Mouse (Mus musculus) stomach, embryonic 14.5 days (tissue): Measurements from ENCODE around the gene Ltbp1. TPM values are rescaled to one million over a fixed set of nuclear protein-coding genes. Genes with fewer than 3 reads are reported as not detected.

ENCODE experiments used
- ATAC-seq: fragments of 200-750 bp; cut with Nextera tagmentation; 2 replicates; pipeline ENCODE4 v1.8.0; 2017; ENCODE audit warnings: low read depth, moderate TSS enrichment; ENCODE audit not compliant: insufficient number of reproducible peaks, insufficient read depth, low FRiP score
- H3K27ac ChIP-seq: fragments of 300-500 bp; sonication (generic); 2 replicates; pipeline ENCODE4 v1.5.1; 2014; ENCODE audit warnings: mild to moderate bottlenecking, low read length, moderate library complexity, mixed read lengths
- H3K27me3 ChIP-seq: fragments of 300-500 bp; sonication (generic); 2 replicates; pipeline ENCODE4 v1.6.1; 2014; ENCODE audit warnings: low read length, control low read depth, mixed read lengths; ENCODE audit not compliant: control insufficient read depth, insufficient read depth
- H3K36me3 ChIP-seq: fragments of 300-500 bp; sonication (generic); 2 replicates; pipeline ENCODE4 v1.6.1; 2014; ENCODE audit warnings: mild to moderate bottlenecking, control low read depth, low read length, moderate library complexity, mixed read lengths; ENCODE audit not compliant: control insufficient read depth, insufficient read depth
- H3K4me1 ChIP-seq: fragments of 300-500 bp; sonication (generic); 2 replicates; pipeline ENCODE4 v1.6.1; 2014; ENCODE audit warnings: low read length, control low read depth, mixed read lengths; ENCODE audit not compliant: control insufficient read depth, insufficient read depth
- H3K4me2 ChIP-seq: fragments of 300-500 bp; sonication (generic); replicated peaks from 2 replicates; pipeline ENCODE4 v1.6.1; 2014; ENCODE audit warnings: low read depth, low read length, control low read depth
- H3K4me3 ChIP-seq: fragments of 300-500 bp; sonication (generic); 2 replicates; pipeline ENCODE4 v1.5.1; 2014; ENCODE audit warnings: low read depth, low read length, control low read depth
- H3K9ac ChIP-seq: fragments of 300-500 bp; sonication (generic); replicated peaks from 2 replicates; pipeline ENCODE4 v1.6.1; 2014; ENCODE audit warnings: low read depth, mild to moderate bottlenecking, control low read depth, low read length, moderate library complexity, mixed read lengths
- H3K9me3 ChIP-seq: fragments of 300-500 bp; sonication (generic); 2 replicates; pipeline ENCODE4 v1.6.1; 2016; ENCODE audit warnings: low read depth, low read length, control low read depth; ENCODE audit not compliant: control insufficient read depth
- WGBS: fragments of 180-500 bp; shearing (Covaris S2); extraction: QIAGEN DNeasy Blood & Tissue Kit; methylation state at CpG from one replicate; pipeline ENCODE4 v1.1.7; 2014; 5-methylcytosine and 5-hydroxymethylcytosine counted together
- polyA plus RNA-seq: library from polyadenylated mRNA; unstranded; fragments of >200 nt; fragmentation: Nextera tagmentation; extraction: Ambion mirVana; gene quantifications from 2 replicates; pipeline ENCODE4 v1.2.1, GENCODE M21; 2014

The Ltbp1 gene
- polyA plus RNA-seq, 1 experiment from 2014 or later, result 49.3 TPM

DNA sequence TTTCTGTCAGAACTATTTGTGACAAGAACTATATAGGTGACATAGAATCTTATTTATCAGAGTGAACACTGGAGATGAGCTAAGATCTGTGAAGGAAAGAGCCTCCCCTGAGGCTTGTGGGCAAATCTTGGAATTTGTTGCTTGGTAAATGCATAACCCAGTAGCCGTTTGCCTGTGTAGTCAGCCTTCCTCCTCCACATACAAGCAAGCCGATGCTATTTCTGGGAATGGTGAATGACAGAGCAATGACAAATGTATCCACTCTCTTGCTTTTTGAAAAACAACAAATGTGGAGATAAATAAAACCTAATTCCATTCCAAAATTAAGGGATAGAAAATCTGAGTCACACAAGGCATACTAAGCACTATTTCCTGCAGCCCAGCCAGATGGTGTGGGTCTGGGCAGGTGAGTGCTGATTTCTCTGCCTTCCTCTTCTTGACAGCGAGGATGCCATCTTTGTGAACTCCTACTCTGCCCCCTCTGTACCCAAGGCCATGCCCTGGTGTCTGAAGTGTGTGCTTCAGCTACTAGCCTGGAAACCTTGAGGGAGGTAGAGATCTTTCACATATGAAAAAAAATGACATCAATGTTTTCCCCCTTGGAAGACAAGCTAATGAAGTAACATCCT lies 163.3 kb downstream of the Ltbp1 start:
- no peak for ATAC-seq
- 81% methylated on average over 3 of the region's 3 CpGs for WGBS
- no peak overlapping the region for H3K4me2 ChIP-seq
- no peaks in the 10 kb centered on the region for H3K4me1 ChIP-seq
- H3K27ac ChIP-seq, result no peak overlapping the region
- no peak overlapping the region for H3K4me3 ChIP-seq
- no peaks in the 10 kb centered on the region for H3K27me3 ChIP-seq
- H3K9me3 ChIP-seq, result no peaks in the 10 kb centered on the region
- no peaks in the 10 kb centered on the region for H3K36me3 ChIP-seq
- H3K9ac ChIP-seq, result no peak overlapping the region

DNA sequence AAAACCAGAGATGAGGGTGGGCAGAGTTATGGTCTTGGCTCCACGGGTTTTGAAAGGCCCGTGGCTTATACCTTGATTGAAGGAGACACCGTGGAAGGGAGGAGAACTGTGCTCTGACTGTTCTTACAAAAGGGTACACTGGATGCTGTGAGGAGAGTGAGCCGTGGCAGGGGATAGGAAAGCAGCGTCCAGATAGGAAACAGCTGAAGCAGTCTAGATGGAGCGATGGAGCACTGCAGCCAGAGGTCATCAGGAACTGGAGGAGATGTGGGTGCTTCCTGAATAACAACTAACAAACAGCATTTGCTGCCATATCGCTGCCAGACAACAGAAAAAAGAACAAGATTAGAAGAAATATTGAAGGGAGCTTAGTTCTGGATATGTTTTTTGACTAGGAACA lies 166.3 kb downstream of the Ltbp1 start:
- no peak for ATAC-seq
- no peak overlapping the region for H3K9ac ChIP-seq
- H3K9me3 ChIP-seq, result no peaks in the 10 kb centered on the region
- no peak overlapping the region for H3K4me3 ChIP-seq
- H3K27ac ChIP-seq, result no peak overlapping the region
- H3K4me2 ChIP-seq, result no peak overlapping the region
- H3K36me3 ChIP-seq, result no peaks in the 10 kb centered on the region
- H3K27me3 ChIP-seq, result no peaks in the 10 kb centered on the region
- H3K4me1 ChIP-seq, result no peaks in the 10 kb centered on the region
- 81% methylated on average over 7 of the region's 7 CpGs for WGBS

DNA sequence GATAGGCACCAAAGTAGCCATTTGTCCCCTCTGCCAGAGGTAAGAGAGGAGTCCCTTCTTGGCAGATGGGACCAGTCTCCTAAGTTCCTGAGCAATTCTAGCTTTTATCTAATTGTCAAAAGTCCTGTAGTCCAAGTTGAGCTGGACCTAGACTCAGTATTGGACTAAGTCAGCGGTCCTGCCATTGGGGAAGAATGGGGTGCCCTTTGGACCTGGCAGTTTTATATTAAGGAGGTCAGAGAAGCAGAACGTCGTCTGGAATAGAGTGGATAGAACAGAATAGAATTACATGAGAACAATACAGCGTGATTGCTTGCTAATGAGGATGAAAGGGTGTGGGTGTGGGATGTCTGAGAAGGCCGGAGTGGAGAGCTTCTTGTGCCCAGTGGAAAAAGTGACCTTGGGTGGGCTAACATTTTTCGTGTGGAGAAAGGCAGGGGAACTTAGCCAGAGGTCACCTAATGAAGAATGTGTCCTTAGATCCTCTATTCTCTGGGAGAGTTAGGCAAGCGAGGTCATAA lies 167.4 kb downstream of the Ltbp1 start:
- H3K9ac ChIP-seq, result no peak overlapping the region
- H3K4me3 ChIP-seq, result no peak overlapping the region
- H3K27me3 ChIP-seq, result no peaks in the 10 kb centered on the region
- H3K9me3 ChIP-seq, result no peaks in the 10 kb centered on the region
- H3K36me3 ChIP-seq, result no peaks in the 10 kb centered on the region
- no peak overlapping the region for H3K27ac ChIP-seq
- H3K4me2 ChIP-seq, result no peak overlapping the region
- whole genome bisulfite sequencing, result 82% methylated on average over 7 of the region's 7 CpGs
- ATAC-seq, result no peak
- no peaks in the 10 kb centered on the region for H3K4me1 ChIP-seq

DNA sequence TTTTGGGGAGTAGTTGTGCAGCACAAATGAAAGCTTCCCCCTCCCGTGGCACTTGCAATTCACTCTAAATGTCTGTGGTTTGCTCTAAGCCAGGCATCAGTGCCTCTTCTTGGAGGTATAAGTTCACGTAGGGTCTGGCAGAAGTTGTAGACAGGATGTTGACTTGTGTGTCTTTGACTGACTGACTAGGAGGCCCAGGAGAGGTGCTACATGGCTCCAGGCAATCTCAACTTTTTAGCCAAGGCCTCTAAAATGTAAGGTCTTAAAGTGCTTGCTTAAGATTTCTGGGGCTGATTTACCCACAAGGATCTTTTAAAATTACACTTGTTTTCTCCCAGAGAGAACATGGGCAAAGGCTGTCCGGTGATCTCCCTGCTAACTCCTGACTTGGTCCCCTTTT lies 169.1 kb downstream of the Ltbp1 start:
- no peak for ATAC-seq
- H3K9ac ChIP-seq, result no peak overlapping the region
- no peaks in the 10 kb centered on the region for H3K36me3 ChIP-seq
- H3K4me2 ChIP-seq, result no peak overlapping the region
- H3K4me3 ChIP-seq, result no peak overlapping the region
- H3K4me1 ChIP-seq, result peaks cover 9% of the 10 kb centered on the region; the same call in 1 of the 2 replicates
- no peaks in the 10 kb centered on the region for H3K27me3 ChIP-seq
- 85% methylated on average over 3 of the region's 3 CpGs for WGBS
- no peaks in the 10 kb centered on the region for H3K9me3 ChIP-seq
- H3K27ac ChIP-seq, result no peak overlapping the region

DNA sequence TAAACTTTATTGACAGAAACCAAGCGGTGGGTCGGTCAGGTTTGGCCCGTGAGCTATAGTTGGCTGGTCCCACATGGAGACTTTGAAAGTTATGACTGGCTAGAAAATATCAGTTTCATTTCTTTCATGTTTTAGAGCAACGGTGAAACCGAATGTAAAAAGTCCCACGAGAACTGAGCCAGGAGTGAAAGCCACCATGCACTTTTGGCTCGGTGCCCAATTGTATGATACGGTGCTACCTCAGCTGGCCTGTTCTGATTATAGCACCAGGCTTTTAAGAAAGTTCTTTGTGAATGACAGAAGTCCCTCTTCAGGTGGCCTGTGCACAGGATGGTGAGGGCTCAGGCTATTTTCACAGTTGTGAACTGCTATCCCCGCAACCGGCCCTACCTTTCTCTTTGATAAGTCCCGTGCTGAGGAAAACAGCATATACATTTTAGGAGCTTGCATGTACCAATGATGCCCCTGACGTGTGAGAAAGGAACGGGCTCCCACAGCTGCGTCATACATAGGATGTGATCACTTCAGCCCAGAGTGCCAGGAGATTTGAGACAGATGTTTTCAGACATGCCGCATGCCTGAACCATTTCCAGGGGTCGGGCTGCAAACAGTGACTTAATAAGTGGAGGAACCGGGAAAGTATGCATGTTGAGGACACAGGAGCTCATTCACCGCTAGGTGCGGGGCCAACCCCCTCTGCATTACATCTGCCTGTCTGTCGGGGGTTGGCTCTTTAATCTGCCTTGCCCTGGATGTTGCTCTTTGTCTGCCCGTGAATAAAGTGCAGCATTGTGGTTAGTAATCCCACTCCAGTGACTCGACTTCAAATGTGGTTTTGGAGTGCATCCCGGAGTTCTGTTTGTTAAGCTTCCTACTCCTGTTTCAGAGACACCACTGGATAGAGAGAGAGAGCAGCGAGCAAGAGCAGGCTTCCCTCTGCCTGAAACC lies 172.8 kb downstream of the Ltbp1 start:
- H3K9me3 ChIP-seq, result no peaks in the 10 kb centered on the region
- peaks cover 14% of the 10 kb centered on the region for H3K4me1 ChIP-seq
- no peaks in the 10 kb centered on the region for H3K27me3 ChIP-seq
- no peak overlapping the region for H3K9ac ChIP-seq
- peak overlapping the region; percentile 66; the same call in 1 of the 2 replicates for H3K27ac ChIP-seq
- 41% methylated on average over 24 of the region's 24 CpGs for WGBS
- H3K4me2 ChIP-seq, result peak overlapping the region; percentile 33
- peak; percentile 51 for ATAC-seq
- 0 out of 2 replicates have a peak overlapping the region, but pooled peaks have one; percentile 1 for H3K4me3 ChIP-seq
- H3K36me3 ChIP-seq, result no peaks in the 10 kb centered on the region

DNA sequence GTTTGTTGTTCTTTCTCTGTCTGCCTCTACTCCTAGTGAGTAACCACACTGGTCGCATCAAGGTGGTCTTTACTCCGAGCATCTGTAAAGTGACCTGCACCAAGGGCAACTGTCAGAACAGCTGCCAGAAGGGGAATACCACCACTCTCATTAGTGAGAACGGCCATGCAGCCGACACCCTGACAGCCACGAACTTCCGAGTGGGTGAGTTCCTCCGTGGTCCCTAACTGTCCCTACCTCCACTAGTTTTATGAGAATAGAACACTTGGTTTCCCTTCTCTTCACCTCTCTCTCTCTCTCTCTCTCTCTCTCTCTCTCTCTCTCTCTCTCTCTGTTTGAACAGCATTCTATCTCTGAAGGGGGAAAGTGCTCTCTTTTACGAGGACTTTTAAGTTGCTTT lies 173.6 kb downstream of the Ltbp1 start:
- Histone ChIP-seq H3K27me3 (no peaks in the 10 kb centered on the region), H3K27ac (peak overlapping the region; percentile 66; the same call in 1 of the 2 replicates), H3K9ac (no peak overlapping the region), H3K4me1 (peaks cover 14% of the 10 kb centered on the region), H3K36me3 (no peaks in the 10 kb centered on the region), H3K4me3 (no peak overlapping the region), H3K9me3 (no peaks in the 10 kb centered on the region), H3K4me2 (peak overlapping the region; percentile 35)
- WGBS, result 47% methylated on average over 8 of the region's 8 CpGs
- ATAC-seq, result no peak

DNA sequence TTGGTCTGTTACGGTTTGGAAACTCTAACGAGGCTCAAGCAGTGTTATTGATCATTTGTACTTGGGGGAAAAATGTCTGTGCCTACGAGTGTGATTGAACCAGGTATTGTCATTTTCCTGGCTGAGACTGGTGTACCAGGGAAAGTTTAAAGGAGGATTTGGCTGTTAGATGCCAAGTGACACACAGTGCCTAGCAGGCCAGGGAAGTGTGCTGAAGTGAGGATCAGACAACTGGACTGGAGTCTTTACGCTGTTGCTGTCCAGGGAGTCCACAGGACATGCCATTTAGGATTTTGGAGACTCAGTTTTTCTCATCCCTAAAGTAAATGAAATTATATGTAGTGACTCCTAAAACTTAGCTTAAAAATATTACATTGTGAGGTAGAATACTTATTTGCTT lies 174.9 kb downstream of the Ltbp1 start:
- Histone ChIP-seq H3K27ac (peak overlapping the region; percentile 44; the same call in 1 of the 2 replicates), H3K9me3 (no peaks in the 10 kb centered on the region), H3K4me3 (no peak overlapping the region), H3K9ac (no peak overlapping the region), H3K36me3 (no peaks in the 10 kb centered on the region), H3K4me1 (peaks cover 14% of the 10 kb centered on the region), H3K4me2 (no peak overlapping the region; the same call in 1 of the 2 replicates), H3K27me3 (no peaks in the 10 kb centered on the region)
- no peak for ATAC-seq
- 76% methylated on average over 4 of the region's 4 CpGs for WGBS

DNA sequence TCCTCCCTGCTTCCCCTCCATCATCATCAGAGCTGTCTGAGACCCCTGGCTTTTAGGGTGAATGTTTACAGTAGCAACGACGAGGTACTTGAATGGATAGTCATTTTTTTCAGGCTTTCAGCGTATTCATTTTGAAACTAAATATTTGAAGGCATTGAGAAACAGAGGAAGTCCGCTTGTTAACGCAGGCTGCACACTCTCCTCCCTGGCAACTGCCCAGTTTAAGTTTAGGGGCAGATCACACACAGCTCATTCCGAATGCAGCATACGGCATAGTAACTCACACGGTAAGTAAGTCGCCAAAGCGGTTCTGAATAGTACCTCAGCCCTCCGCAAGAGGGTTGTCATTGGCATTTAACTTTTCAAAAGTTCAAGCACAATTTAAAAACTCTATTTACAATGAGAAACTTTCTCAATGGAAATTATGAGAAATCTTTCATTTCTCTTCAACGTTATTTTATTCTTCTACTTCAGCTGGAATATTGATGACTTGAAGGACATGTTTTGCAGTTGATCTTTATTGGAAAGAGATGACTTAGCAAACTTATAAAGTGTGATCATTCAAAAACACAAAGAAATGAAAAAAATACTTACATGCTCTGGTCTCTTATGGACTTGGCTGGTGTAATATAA lies 175.7 kb downstream of the Ltbp1 start:
- no peak overlapping the region for H3K9ac ChIP-seq
- H3K9me3 ChIP-seq, result no peaks in the 10 kb centered on the region
- H3K4me2 ChIP-seq, result peak overlapping the region; percentile 30
- no peaks in the 10 kb centered on the region for H3K27me3 ChIP-seq
- H3K4me3 ChIP-seq, result no peak overlapping the region
- no peak overlapping the region; the same call in 1 of the 2 replicates for H3K27ac ChIP-seq
- no peak for ATAC-seq
- H3K36me3 ChIP-seq, result no peaks in the 10 kb centered on the region
- peaks cover 14% of the 10 kb centered on the region for H3K4me1 ChIP-seq
- WGBS, result 28% methylated on average over 12 of the region's 12 CpGs
